Mouse (Mus musculus) CH12.LX (cell line): Measurements from ENCODE around the gene Rora.

Experiments used
- BHLHE40 ChIP-seq: IDR thresholded peaks from 2 replicates; pipeline ENCODE4 v1.6.1; 2011; ENCODE audit warnings: mild to moderate bottlenecking, low read depth, low read length, improper control_type of control experiment
- CTCF ChIP-seq, 2 experiments: IDR thresholded peaks in 1 of 2; conservative IDR thresholded peaks in 1 of 2; 2 replicates each; pipeline ENCODE4 v1.5.1; 2011 to 2012; ENCODE audit warnings: low read depth in 2 of 2, low read length in 2 of 2, improper control_type of control experiment in 1 of 2, inconsistent platforms in 1 of 2, mild to moderate bottlenecking in 1 of 2, moderate library complexity in 1 of 2
- ELF1 ChIP-seq: IDR thresholded peaks from 2 replicates; pipeline ENCODE4 v1.6.1; 2014; ENCODE audit warnings: low read depth, mild to moderate bottlenecking, inconsistent platforms, low read length, improper control_type of control experiment
- HCFC1 ChIP-seq: IDR thresholded peaks from 2 replicates; pipeline ENCODE4 v1.6.1; 2012; ENCODE audit warnings: low read depth, mild to moderate bottlenecking, inconsistent platforms, low read length, improper control_type of control experiment
- MXI1 ChIP-seq: IDR thresholded peaks from 2 replicates; pipeline ENCODE4 v1.6.1; 2011; ENCODE audit warnings: mild to moderate bottlenecking, low read depth, low read length, improper control_type of control experiment
- NRF1 ChIP-seq: IDR thresholded peaks from 2 replicates; pipeline ENCODE4 v1.6.1; 2014; ENCODE audit warnings: low read depth, mild to moderate bottlenecking, inconsistent platforms, low read length, improper control_type of control experiment, moderate library complexity
- POLR2A ChIP-seq: IDR thresholded peaks from 2 replicates; pipeline ENCODE4 v1.6.1; 2011; ENCODE audit warnings: low read depth, mild to moderate bottlenecking, improper control_type of control experiment, low read length
- USF2 ChIP-seq: conservative IDR thresholded peaks from 2 replicates; pipeline ENCODE4 v1.6.1; 2011; ENCODE audit warnings: low read depth, low read length, improper control_type of control experiment

GRCm38 (mm10) chr9:69125787-69126161 lies 472.2 kb downstream of the Rora start:
- TF ChIP-seq USF2 = no peak
- TF ChIP-seq MXI1 = no peak
- no peak for TF ChIP-seq NRF1
- no peak for TF ChIP-seq CTCF (conservative IDR thresholded peaks at IDR 0.05 in 1 of 2, IDR thresholded peaks at IDR 0.05 in 1 of 2; ENCODE audit: low read depth in 2 of 2, low read length in 2 of 2)
- TF ChIP-seq POLR2A = no peak
- no peak for TF ChIP-seq ELF1
- TF ChIP-seq BHLHE40 = no peak
- no peak for TF ChIP-seq HCFC1
